Mouse (Mus musculus): ENCODE data around the gene Hsd17b11.
"Not testable (repeated sequence)": the region's sequence is repeated elsewhere in the genome, so short reads cannot be mapped to it uniquely, and the experiment has no call there.

The Hsd17b11 gene

DNA sequence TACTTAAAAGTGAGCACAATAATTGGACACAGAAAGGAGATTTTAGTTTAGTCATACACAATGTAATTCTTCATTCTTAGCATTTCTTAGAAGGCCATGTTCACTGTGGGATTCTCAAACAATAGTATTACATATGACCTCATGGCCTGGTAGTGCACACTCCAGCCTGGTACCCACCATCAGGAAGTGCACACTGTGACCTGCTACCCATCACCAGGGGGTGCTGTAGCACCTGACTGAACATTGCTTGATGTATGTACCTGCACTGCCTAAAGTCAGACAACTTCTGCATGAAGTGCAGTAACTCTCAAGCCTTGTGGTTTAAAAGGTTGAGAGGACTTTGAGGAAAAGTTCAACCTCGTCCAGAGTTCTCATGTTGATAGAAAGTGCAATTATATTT, 28.1 kb downstream of the Hsd17b11 start:
- in situ Hi-C loops (cut with MboI; ENCODE audit: low sequenced_read_pairs) = loop anchor here (25.0 kb wide), 1 partner anchor 344 kb away; the partner anchor contains the start of gene Mepe

DNA sequence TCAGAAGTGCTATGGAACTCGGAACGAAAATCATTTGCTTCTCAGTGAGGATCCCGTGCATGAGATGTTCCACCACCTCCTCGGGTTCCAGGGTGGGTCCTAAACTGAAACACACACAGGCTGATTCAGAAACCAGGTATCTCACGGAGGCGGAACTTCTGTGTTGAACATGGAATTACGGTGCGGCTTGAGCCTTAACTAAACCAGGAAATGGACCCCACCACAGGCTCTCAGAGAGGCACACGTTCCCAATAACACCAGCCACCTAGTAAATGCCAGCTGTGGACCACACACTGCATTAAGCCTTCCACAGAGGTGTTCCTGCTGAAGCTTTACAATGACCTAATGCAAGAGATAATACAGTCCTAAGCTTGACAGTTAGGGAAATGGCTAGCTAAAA, 28.9 kb downstream of the Hsd17b11 start:
- in situ Hi-C loops (cut with MboI; ENCODE audit: low sequenced_read_pairs) = loop anchor here (25.0 kb wide), 1 partner anchor 344 kb away; the partner anchor contains the start of gene Mepe

- in situ Hi-C loops (cut with MboI; ENCODE audit: low sequenced_read_pairs) = loop anchor here (25.0 kb wide), 1 partner anchor 356 kb away; the partner anchor contains the start of gene Mepe
Measured at GRCm38 (mm10) chr5:103980705-103981560, 40.8 kb downstream of the Hsd17b11 start.

DNA sequence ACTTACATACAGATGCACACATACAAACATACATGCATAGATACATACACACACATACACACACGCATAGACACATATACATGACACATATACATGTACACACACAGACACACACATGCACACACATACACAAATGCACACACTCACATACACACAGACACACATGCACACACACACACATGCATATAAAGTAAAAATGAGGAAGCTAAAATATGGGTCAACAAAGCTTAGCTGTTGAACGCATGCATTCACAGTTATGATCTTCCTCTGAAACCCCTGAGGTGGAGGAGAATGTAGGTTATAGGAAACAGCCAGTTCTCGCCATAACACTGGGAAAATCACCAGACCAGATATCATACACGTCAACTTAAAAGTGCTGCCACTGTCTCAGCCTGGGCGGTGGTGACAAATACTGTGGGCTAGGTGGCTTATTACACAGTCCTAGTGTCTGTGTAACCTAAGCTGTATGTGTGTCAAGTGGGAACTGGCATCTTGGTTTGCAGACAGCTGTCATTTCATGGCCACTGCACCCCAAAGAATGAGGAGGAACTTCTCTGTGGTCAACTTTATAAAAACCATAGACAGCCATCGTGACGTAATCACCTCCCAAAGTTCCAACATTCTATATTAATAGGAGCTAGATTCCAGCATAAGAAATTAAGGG, 43.7 kb downstream of the Hsd17b11 start:
- in situ Hi-C loops (cut with MboI; ENCODE audit: low sequenced_read_pairs) = loop anchor here (25.0 kb wide), 1 partner anchor 359 kb away; the partner anchor contains the start of gene Mepe

- in situ Hi-C loops (cut with MboI; ENCODE audit: low sequenced_read_pairs) = loop anchor here (25.0 kb wide), 1 partner anchor 360 kb away; the partner anchor contains the start of gene Mepe
Measured at GRCm38 (mm10) chr5:103977297-103977696, 44.4 kb downstream of the Hsd17b11 start, which contains the start of gene Hsd17b13. Hsd17b13 (minus strand) TSS chr5:103977410.

GRCm38 (mm10) chr5:103975736-103976135, 46.0 kb downstream of the Hsd17b11 start:
- in situ Hi-C loops (cut with MboI; ENCODE audit: low sequenced_read_pairs) = loop anchor here (25.0 kb wide), 1 partner anchor 362 kb away; the partner anchor contains the start of gene Mepe

GRCm38 (mm10) chr5:103972801-103973200, 48.9 kb downstream of the Hsd17b11 start:
- in situ Hi-C loops (cut with MboI; ENCODE audit: low sequenced_read_pairs) = no loop called here

- in situ Hi-C loops (cut with MboI; ENCODE audit: low sequenced_read_pairs) = no loop called here
Measured at GRCm38 (mm10) chr5:103972379-103972778, 49.3 kb downstream of the Hsd17b11 start.

DNA sequence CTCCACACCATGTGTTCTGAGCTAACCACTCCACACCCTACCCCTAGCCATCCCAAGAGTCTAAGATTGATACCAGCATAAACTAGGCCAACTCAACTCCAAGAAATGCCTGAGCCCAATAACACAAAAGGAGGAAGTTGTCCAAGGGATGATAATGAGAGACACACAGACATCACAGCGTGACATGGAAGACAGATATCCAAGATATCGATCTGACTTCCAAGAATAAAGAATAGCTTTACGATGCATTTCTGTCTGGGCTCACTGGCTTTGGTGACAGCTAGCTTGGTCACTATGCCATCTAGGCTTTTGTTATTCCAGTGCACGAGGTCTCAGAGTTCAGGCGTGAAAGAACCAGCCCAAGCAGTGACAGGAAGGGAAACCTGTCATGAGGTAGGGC, 50.7 kb downstream of the Hsd17b11 start:
- in situ Hi-C loops (cut with MboI; ENCODE audit: low sequenced_read_pairs) = no loop called here

GRCm38 (mm10) chr5:103962935-103963429, 58.7 kb downstream of the Hsd17b11 start:
- in situ Hi-C loops (cut with MboI; ENCODE audit: low sequenced_read_pairs) = no loop called here

DNA sequence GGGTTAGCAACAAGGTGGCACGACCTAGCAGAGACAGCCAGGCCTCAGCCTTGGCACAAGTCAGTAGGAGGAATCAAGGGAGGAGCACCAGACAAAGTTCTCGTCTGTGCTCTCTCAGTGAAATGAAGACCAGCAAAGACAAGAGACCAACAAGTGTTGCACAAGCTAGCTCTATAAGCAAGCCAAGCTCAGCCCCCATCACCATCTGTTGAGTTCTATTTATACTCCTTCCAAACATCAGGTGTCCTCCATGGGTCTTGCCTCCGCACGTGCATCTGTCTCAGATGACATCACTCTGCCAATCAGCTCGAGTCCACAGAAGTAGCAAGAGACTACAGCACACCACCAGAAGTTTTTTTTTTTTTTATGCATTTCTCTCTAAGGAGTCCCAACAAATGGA, 67.1 kb downstream of the Hsd17b11 start:
- in situ Hi-C loops (cut with MboI; ENCODE audit: low sequenced_read_pairs) = no loop called here

DNA sequence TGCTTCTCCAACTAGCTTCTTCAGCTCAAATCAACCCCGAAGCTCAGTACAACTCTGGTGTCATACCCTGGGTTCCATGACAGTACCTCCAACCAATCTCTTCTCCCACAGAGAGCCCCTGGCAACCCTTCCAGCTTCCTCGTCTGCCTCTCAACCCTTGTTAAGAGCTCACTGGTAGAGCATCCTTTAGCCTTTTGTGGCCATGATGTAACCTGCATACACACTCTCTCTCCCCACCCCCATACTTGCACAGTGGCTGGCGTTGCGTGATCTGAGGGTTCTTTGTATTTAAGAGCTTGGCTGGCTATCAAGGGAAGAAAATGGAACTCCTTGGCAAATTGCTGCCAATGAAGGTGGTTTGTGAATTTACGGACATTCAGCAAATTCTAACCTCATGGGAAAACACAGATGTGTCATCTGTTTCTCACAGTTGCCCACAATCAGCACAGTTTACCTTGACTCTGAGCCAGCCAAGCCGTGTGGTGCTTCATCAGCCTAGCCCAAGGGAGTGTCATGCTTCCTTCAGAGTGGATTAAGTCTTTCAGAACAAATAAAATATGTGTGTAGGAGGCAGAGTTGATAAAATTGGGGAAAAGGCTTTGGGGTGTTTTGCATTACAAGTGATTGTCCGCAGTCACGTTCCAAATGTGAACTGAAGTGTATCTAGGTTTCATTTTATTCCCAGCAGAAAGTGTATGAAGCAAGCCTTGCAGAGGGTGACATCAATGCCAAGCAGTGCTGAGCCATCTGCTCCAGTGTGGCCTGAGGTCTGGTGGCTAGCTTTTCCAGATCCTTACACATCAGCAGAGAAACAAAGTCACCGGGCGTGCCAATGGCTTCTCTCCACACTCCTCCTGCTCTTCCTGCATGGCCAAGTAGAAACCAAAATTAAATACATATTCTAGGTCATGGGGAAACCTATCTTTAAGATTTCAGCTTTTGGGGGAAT, 68.3 kb downstream of the Hsd17b11 start:
- in situ Hi-C loops (cut with MboI; ENCODE audit: low sequenced_read_pairs) = no loop called here

- in situ Hi-C loops (cut with MboI; ENCODE audit: low sequenced_read_pairs) = not testable (repeated sequence)
Measured at GRCm38 (mm10) chr5:103950138-103950537, 71.6 kb downstream of the Hsd17b11 start.

DNA sequence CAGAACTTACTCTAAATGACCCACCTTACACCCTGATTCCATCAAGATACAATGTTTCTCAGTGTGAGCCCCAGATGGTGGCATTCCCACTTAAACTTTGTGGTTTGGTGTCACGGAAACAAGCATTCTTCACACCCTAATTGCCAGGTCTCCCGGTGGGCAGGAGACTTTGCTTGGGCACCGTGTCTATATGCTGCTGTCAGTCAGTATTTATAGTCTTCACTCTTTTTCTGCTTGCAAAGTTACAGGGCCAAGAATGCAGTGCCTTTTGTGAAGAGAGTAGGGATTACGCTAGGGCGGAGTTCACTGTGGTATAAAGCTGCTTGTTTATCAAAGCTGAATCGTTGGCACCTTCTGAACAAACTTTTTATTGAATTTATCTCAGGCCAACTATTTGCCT, 78.5 kb downstream of the Hsd17b11 start:
- in situ Hi-C loops (cut with MboI; ENCODE audit: low sequenced_read_pairs) = no loop called here

- in situ Hi-C loops (cut with MboI; ENCODE audit: low sequenced_read_pairs) = no loop called here
Measured at GRCm38 (mm10) chr5:103939856-103940255, 81.9 kb downstream of the Hsd17b11 start.
